Mouse (Mus musculus) kidney, adult 2 months (tissue): ENCODE data around the gene Prpf38b.
A peak's percentile ranks its signal among the peaks of the same experiment; 100 is the strongest.

Experiments used
- CTCF ChIP-seq: fragments of 200-500 bp; conservative IDR thresholded peaks from 2 replicates; pipeline ENCODE4 v1.5.1; 2011; ENCODE audit warnings: low read depth, mild to moderate bottlenecking, control low read depth, low read length, moderate library complexity, mixed read lengths; ENCODE audit not compliant: insufficient read depth, insufficient read length
- POLR2A ChIP-seq: fragments of 200-500 bp; IDR thresholded peaks from one replicate; pipeline ENCODE4 v1.6.1; 2011; ENCODE audit warnings: low read depth, low read length, control low read depth

DNA sequence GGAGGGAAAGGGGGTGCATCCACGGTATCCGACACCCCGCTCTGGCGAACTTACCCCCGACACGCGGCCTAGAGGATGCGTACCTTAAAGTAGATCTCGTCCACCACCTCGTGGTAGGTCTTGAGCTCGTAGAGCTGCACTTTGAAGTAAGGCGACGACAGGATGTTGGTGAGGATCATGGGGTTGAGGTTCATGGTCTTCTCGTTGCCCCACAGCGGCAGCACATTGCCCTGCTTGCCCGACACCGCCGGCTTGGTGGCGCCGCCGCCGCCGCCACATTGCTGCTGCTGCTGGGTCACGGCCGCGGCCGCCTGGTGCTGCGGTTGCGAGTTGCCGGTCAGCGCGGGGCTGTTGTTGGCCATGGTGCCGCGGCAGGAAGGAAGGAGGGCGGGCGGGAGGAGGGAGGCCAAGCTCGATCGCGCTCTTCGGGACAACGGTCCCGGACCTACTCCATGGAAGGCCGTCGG, 413 bp downstream of the Prpf38b start:
- TF ChIP-seq CTCF: peak; percentile 44
- TF ChIP-seq POLR2A: no peak
